Mouse (Mus musculus) lung, embryonic 16.5 days (tissue): ENCODE results near the gene Hpf1. TPM values are rescaled to one million over a fixed set of nuclear protein-coding genes. Genes with fewer than 3 reads are reported as not detected.

Experiments used
- ATAC-seq: fragments of 200-750 bp; cut with Nextera tagmentation; 2 replicates; pipeline ENCODE4 v1.8.0; 2017; ENCODE audit warnings: low read depth, mild to moderate bottlenecking, moderate library complexity
- H3K27ac ChIP-seq: fragments of 300-500 bp; sonication (generic); 2 replicates; pipeline ENCODE4 v1.5.1; 2014; ENCODE audit warnings: mild to moderate bottlenecking, control low read depth, low read length
- H3K27me3 ChIP-seq: fragments of 300-500 bp; sonication (generic); 2 replicates; pipeline ENCODE4 v1.6.1; 2014; ENCODE audit warnings: low read depth, low read length, mixed read lengths; ENCODE audit not compliant: control insufficient read depth, insufficient read depth
- H3K36me3 ChIP-seq: fragments of 300-500 bp; sonication (generic); 2 replicates; pipeline ENCODE4 v1.6.1; 2014; ENCODE audit warnings: low read length; ENCODE audit not compliant: control insufficient read depth, insufficient read depth
- H3K4me1 ChIP-seq: fragments of 300-500 bp; sonication (generic); replicated peaks from 2 replicates; pipeline ENCODE4 v1.6.1; 2014; ENCODE audit warnings: low read length, mixed read lengths; ENCODE audit not compliant: control insufficient read depth, insufficient read depth
- H3K4me2 ChIP-seq: fragments of 300-500 bp; sonication (generic); 2 replicates; pipeline ENCODE4 v1.6.1; 2014; ENCODE audit warnings: low read depth, low read length, control low read depth
- H3K4me3 ChIP-seq: fragments of 300-500 bp; sonication (generic); 2 replicates; pipeline ENCODE4 v1.5.1; 2014; ENCODE audit warnings: mild to moderate bottlenecking, low read length, control low read depth
- H3K9ac ChIP-seq: fragments of 300-500 bp; sonication (generic); 2 replicates; pipeline ENCODE4 v1.6.1; 2014; ENCODE audit warnings: low read length, control low read depth
- H3K9me3 ChIP-seq: fragments of 300-500 bp; sonication (generic); 2 replicates; pipeline ENCODE4 v1.6.1; 2016; ENCODE audit warnings: low read length; ENCODE audit not compliant: control insufficient read depth
- WGBS: fragments of 180-500 bp; shearing (Covaris S2); extraction: QIAGEN DNeasy Blood & Tissue Kit; methylation state at CpG from one replicate; pipeline ENCODE4 v1.1.7; 2014; 5-methylcytosine and 5-hydroxymethylcytosine counted together
- polyA plus RNA-seq: library from polyadenylated mRNA; unstranded; fragments of >200 nt; fragmentation: Nextera tagmentation; extraction: Ambion mirVana; gene quantifications from 2 replicates; pipeline ENCODE4 v1.2.1, GENCODE M21; 2015

The Hpf1 gene
- polyA plus RNA-seq, 1 experiment from 2014 or later: 110 TPM

DNA sequence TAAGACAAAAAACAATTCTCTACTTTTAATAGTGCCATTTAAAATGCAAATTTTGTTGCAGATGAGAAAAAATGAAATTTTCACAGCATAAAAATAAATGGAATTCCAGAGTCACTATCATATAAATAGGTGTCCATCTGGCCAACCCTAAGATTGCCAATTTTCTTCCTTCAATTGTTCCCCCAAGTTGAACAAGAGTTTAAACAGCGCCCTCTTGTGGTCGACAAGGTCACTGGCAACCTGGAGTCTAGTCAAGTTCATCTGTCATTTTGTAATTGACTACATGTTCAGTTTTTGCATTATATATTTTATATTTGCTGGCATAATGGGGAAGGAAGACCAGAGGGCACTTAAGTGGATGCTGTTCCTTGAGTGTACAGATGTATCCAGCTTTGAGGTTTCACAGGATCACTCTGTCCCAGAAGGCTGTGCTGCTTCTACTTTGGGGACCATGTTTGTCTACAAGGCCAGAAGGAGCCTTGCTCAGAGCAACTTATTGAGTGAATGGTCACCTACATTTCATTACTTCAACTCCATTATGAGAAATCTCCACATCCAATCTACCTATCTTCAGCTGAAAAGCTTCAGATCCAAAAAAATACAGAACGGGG, 24.6 kb upstream of the Hpf1 start:
- Histone ChIP-seq H3K9ac (no peak overlapping the region), H3K27ac (no peak overlapping the region), H3K36me3 (no peaks in the 10 kb centered on the region), H3K4me2 (no peak overlapping the region), H3K27me3 (no peaks in the 10 kb centered on the region), H3K4me1 (no peaks in the 10 kb centered on the region), H3K9me3 (no peaks in the 10 kb centered on the region), H3K4me3 (no peak overlapping the region)
- WGBS: 30% methylated on average over 3 of the region's 3 CpGs
- no peak for ATAC-seq

GRCm38 (mm10) chr8:60867468-60868115, 22.6 kb upstream of the Hpf1 start:
- H3K27me3 ChIP-seq: no peaks in the 10 kb centered on the region
- no peak overlapping the region for H3K27ac ChIP-seq
- H3K4me3 ChIP-seq: no peak overlapping the region
- no peak overlapping the region for H3K9ac ChIP-seq
- no peaks in the 10 kb centered on the region for H3K4me1 ChIP-seq
- no peak overlapping the region for H3K4me2 ChIP-seq
- H3K9me3 ChIP-seq: no peaks in the 10 kb centered on the region
- no peaks in the 10 kb centered on the region for H3K36me3 ChIP-seq
- no peak for ATAC-seq
- 70% methylated on average over 4 of the region's 4 CpGs for WGBS

- H3K4me3 ChIP-seq: no peak overlapping the region
- no peaks in the 10 kb centered on the region for H3K9me3 ChIP-seq
- no peak overlapping the region for H3K9ac ChIP-seq
- WGBS: 84% methylated on average over 4 of the region's 4 CpGs
- no peaks in the 10 kb centered on the region for H3K36me3 ChIP-seq
- no peak overlapping the region for H3K27ac ChIP-seq
- no peak overlapping the region for H3K4me2 ChIP-seq
- no peak for ATAC-seq
- H3K27me3 ChIP-seq: no peaks in the 10 kb centered on the region
- H3K4me1 ChIP-seq: no peaks in the 10 kb centered on the region
Observed at GRCm38 (mm10) chr8:60868236-60868965, 21.8 kb upstream of the Hpf1 start.

DNA sequence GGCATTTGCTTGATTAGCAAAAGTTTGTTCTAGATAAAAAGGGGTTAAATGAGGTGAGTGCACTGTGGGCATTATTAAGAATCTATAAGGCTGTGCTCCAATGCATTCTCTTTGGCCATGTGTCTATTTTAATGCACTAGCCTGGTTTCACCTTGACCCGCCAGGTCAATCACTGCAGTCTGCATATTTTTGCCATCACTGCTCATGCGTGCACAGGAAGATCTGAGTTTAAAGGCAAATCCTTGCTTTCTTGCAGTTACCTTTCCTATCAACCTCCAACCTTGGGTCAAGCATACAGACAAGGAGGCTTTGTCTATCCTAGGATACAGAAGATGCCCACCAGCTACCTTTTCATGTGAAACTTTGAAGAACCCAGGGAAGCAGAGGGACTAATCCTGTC, 20.5 kb upstream of the Hpf1 start:
- no peaks in the 10 kb centered on the region for H3K4me1 ChIP-seq
- H3K9me3 ChIP-seq: no peaks in the 10 kb centered on the region
- WGBS: 88% methylated on average over 2 of the region's 2 CpGs
- no peaks in the 10 kb centered on the region for H3K36me3 ChIP-seq
- ATAC-seq: no peak
- H3K9ac ChIP-seq: no peak overlapping the region
- H3K4me2 ChIP-seq: no peak overlapping the region
- H3K4me3 ChIP-seq: no peak overlapping the region
- H3K27ac ChIP-seq: no peak overlapping the region
- no peaks in the 10 kb centered on the region for H3K27me3 ChIP-seq

- H3K4me2 ChIP-seq: no peak overlapping the region
- H3K9ac ChIP-seq: no peak overlapping the region
- H3K4me1 ChIP-seq: no peaks in the 10 kb centered on the region
- H3K4me3 ChIP-seq: no peak overlapping the region
- no peaks in the 10 kb centered on the region for H3K9me3 ChIP-seq
- H3K27me3 ChIP-seq: no peaks in the 10 kb centered on the region
- no peak overlapping the region for H3K27ac ChIP-seq
- WGBS: 65% methylated on average over 13 of the region's 13 CpGs
- no peak for ATAC-seq
- H3K36me3 ChIP-seq: no peaks in the 10 kb centered on the region
Observed at GRCm38 (mm10) chr8:60870231-60871193, 19.7 kb upstream of the Hpf1 start.

- Histone ChIP-seq H3K4me2 (no peak overlapping the region), H3K9ac (no peak overlapping the region), H3K9me3 (no peaks in the 10 kb centered on the region), H3K27ac (no peak overlapping the region), H3K27me3 (no peaks in the 10 kb centered on the region), H3K36me3 (no peaks in the 10 kb centered on the region), H3K4me1 (no peaks in the 10 kb centered on the region), H3K4me3 (no peak overlapping the region)
- WGBS: 46% methylated on average over 2 of the region's 2 CpGs
- no peak for ATAC-seq
Observed at GRCm38 (mm10) chr8:60878617-60879016, 11.6 kb upstream of the Hpf1 start.

DNA sequence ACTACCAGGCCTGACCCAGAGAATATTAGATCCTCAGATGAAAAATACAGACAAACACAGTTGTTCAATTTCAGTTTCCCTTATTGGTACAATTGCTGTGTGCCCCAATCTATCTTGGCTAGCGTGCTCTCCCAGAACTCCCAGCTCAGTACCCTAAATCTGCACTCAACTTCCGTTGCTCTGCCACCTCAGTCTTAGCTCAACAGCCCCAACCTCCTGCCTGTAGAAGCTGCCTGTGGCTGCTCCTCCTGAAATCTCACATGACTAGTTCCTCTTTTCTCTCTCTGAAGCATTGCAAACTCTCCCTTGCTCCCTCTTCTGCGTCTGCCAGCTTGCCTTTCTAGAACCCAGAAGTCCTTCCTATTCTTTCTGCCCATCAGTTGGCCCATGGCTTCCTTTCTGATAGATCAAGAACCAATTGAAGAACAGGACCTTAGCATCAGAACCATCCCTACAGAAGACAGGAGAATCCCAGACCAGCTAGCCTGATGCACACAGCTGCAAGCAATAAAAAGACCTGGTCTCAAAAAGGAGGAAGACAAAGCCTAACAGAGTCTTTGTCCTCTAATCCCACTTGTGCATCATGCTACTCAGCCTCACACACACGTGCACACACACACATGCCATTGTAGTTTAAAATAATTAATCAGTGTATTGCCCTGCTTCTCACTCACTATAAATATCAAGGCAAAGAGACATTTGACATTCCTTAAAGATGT, 6.6 kb upstream of the Hpf1 start:
- Histone ChIP-seq H3K4me3 (no peak overlapping the region), H3K4me1 (no peaks in the 10 kb centered on the region), H3K27ac (no peak overlapping the region), H3K36me3 (no peaks in the 10 kb centered on the region), H3K9ac (no peak overlapping the region), H3K9me3 (no peaks in the 10 kb centered on the region), H3K4me2 (no peak overlapping the region), H3K27me3 (no peaks in the 10 kb centered on the region)
- no peak for ATAC-seq
- 65% methylated on average over 4 of the region's 4 CpGs for WGBS

DNA sequence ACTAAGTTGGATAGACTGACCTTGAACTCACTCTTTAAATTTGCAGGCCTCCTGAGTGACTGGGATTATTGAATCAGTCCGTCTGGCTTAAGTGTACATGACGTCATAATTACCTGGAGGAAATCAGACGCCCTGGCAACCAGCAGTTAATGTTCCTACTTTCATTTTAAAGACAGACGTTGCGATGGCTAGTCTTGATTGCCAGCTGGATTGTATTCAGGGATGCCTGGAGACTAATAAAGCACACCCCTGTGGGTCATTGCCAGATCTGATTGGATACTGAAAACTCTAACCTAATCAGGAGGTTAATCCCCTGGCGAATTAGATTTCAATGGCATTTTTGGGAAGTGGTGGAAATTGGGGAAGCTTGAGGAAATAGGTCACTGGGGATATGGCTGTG, 3.5 kb upstream of the Hpf1 start:
- no peaks in the 10 kb centered on the region for H3K36me3 ChIP-seq
- H3K4me1 ChIP-seq: peaks cover 9% of the 10 kb centered on the region
- H3K4me3 ChIP-seq: no peak overlapping the region
- H3K9me3 ChIP-seq: no peaks in the 10 kb centered on the region
- ATAC-seq: no peak
- H3K4me2 ChIP-seq: no peak overlapping the region
- H3K27ac ChIP-seq: no peak overlapping the region
- no peak overlapping the region for H3K9ac ChIP-seq
- WGBS: 54% methylated on average over 6 of the region's 6 CpGs
- H3K27me3 ChIP-seq: no peaks in the 10 kb centered on the region
